Mouse (Mus musculus): ENCODE measurements around the gene Cdyl.

GRCm38 (mm10) chr13:35689560-35689959, 29.9 kb downstream of the Cdyl start:
- TF ChIP-seq EP300 (IDR thresholded peaks at IDR 0.05; ENCODE audit: insufficient read depth, low read depth, low read length) (no peak), POLR2A (IDR thresholded peaks at IDR 0.05; ENCODE audit: insufficient read depth, low read length) (no peak), CTCF (IDR thresholded peaks at IDR 0.05; ENCODE audit: low read depth, low read length) (no peak)

All from ES-Bruce4 (cell line).